Mouse (Mus musculus) lung, postnatal 36 days (tissue): ENCODE measurements at regions not wholly inside any gene's neighbourhood (a gene's known extent, or its start where the extent isn't known, plus 50 kb on each side); places are given as distances from the start of the nearest gene placed in this dataset.
"Not testable (repeated sequence)": the region's sequence is repeated elsewhere in the genome, so short reads cannot be mapped to it uniquely, and the experiment has no call there.

Experiments
- DNase-seq: peaks from one replicate; pipeline ENCODE4 v3.0.0; 2022; ENCODE audit warnings: mixed read lengths

DNA sequence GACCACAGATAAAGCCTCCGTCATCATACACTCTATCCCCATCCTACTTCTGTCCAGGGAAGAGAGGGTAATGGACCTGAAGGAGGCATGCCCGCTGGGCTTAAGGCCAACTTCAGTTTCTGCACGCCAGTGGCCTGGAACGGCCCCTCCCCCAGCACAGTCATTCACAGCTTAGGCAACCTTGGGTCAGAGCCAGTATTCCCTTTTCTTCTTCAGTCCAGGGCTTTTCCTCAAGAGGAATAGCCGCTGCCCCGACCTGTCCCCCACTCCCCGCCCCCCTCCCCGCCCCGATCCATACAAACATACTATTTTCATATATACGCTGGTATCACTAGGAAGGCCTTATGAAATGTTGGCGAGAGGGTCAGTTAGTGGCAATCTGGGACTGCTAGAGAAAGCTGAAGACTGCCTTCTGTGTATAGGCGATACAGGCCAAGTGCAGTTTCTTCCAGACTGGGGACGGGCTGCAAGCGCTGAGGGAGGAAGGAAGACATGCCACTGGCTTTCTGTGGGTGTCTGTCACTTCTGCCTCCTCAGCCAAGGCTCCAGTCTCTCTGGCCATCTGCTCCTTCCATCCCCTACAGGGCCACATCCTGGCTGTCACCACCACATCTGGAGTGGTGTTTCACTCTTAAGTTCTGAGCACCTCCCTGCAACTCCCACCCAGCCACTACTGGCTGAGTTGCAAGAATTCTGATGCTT, 113.5 kb upstream of the Lemd2 start:
- DNase-seq: peak; percentile 87

DNA sequence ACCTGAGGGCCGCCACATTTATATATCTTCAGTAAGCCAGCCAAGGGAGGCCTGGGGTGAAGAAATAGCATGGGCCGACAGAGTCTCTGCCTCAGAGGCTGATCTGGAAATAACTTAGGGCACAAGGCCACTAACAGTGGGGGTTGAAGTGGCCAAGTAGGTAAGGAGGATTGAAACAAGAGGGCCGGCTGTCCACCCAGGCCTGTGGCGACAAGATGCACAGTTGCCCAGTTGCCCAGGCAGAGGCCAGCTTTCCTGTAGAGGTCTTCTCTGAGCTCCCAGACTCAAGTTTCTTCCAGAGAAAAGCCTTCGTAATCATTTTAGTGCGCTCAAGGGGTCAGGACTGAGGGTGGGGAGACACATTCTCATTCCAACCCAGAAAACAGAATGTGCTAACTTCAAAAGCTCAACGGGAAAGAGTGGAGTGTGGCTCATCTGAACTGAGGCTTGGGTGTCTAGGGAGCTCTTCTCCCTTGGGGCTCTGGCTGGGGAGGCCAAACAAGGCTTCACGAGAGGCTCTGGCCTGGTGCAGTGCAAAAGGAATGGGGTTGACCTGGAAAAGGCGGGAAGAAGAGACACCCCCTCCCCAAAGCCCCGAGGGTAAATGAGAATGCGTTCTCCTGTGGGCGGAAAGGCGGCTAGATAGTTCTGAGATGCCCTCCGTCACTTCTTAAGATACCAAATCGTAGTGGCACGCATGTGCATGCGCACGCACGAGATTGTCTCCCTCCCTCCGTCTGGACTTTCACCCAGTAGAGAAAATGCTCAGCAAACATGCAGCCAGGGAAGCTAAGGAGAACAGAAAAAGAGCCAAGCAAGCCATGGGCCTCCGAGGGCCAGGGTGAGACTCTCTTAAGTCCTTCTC, 112.7 kb upstream of the Lemd2 start:
- DNase-seq: no peak

DNA sequence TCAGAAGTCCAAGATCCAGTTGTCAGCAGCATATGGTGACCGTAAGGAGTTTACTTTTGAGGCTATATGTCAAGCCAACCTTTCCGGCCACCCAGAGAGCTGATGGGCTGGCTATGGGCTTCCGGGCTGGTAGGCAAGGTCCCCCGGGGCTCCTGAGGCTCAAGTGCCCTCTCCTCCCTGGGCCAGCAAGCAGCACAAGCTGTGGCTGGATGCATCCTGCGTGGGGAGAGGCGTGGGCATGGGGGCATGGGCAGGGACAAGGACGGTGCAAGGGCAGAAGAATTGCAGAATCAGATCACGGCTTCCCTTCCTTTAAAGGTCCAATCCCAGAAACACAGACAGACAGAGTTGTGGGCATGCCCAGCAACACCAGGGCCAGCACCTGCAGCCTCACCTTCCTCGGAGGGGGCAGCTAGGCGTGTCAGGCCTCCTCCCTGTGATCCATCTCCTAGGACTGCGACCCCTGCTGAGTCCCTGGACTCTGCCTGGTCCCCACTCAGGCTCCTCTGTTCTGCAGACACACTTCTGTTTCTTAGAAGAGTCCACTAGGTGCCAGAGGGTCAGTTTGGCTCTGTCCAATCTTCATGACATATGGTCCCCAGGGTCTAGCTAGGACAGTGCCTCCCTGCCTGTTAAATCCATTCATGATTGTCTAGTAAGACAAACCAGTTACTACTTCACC, 111.8 kb upstream of the Lemd2 start:
- no peak for DNase-seq

DNA sequence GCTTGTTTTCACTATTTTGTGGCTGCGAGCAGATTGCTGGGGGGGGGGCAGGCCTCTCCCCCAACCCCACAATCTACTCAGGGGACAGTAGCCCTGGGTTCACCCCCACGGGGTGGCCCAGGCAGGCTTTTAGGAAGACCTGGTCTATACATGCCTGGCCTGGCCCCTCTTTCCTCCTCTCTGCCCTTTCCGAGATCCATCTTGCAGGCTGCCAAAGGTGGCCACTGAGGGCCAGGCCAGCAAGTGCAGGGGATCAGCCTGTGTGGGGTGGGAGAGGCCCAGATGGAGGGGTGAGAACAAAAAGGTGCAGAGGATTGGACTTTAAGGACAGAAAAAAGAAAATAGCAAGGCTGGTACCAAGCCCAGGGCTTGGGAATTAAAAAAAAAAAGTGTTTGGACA, 111.2 kb upstream of the Lemd2 start:
- DNase-seq: no peak

DNA sequence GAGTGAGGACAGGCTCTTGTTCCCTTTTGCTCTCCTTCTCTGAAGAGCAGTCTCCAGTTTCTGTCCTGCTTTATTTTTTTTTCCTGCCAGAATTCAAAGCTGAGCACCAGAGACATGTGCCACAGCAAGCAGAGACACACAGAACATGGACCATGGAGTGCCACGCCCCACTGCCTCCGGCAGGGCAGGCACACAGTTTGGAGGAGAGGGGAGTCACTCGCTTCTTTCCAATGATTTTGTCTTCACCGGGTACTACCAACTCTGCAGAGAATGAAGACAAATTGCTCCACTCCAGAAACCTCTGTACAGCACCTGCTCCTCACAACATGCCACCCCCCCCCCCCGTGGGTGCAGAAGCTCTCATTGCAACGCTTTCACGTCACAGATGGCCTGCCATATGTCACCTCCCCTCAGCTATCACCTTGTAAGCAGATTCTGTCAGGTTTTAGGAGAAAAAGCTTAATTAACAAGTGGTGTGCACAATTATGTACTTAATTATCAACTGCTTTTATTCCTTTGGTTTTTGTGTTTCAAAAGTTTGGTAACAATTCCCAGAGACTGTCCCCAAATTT, 110.6 kb upstream of the Lemd2 start:
- no peak for DNase-seq

DNA sequence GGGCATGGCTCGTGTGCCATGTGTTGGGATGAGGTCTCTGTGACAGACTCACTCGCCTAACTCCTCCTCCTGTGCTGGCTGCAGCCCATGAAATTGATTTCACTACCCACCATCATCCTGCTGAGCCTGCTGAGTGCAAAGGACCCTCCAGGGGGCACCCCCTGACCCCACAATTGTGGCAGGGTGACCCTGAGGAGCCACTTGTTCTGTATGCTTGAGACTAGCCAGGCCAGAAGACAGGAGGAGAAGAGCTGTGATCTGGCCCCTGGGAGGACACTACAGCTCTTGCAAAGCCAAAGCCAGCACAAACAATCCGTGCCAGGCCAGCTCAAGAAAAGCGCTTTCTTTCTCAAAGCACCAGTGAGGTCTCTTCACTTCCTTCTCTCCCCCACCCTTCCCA, 104.7 kb upstream of the Lemd2 start:
- no peak for DNase-seq

DNA sequence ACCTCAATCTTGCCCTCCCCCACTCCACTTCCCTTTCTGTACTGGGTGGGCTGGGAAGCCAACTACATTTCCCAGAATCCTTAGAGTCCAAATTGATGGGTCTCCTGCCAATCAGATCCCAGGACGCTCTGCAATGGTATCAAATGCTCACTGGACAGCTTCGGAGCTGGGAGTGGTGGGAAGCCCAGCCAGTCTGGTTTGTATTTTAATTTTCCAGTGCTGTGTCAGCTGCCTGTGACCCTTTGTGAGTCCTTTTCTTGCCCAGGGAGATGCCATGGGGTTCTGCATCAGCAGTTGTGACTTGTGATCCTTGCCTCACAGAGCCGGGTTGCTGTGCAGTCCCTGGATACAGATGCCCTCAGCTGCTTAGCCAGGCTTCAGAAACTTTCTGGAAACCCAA, 100.6 kb upstream of the Lemd2 start:
- DNase-seq: no peak

DNA sequence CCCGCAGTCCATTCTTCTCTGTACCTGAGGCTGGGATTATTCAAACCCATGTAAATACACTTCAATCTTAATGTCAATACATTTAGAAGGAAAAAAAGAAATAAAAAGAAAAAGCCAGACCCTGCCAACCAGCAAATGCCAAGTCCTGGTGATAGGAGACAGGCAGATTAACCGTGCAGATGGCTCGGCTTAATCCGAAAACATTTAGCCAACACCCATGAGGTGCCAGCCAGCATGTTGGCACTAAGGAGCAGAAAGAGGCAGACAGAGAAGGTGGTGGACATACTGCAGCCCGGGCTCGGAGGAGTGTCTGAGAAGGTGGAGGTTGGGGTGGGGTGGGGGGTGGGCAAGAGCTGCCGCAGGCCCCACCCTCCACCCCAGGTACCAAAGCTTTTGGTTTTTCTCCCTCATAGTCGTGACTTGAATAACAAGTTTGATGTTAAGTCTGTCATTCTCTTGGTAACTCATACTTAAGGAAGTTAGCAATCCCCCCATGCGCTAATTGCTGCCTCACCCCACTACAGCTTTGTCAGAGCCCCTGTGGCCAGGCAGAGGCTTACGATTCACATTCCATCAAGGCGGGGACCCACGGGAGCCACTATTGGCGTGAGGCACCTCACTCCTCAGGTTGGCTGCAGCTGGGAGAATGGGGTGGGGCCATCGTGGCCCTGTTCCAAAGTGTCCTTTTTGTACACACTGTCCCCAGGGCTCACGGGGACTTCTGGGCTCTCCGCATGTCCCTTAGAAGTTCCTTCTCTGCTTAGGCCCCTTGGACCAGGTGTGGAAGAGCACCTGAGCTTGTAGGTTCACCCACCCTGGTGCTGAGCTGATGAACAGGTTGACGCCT, 99.6 kb upstream of the Lemd2 start:
- DNase-seq: no peak

DNA sequence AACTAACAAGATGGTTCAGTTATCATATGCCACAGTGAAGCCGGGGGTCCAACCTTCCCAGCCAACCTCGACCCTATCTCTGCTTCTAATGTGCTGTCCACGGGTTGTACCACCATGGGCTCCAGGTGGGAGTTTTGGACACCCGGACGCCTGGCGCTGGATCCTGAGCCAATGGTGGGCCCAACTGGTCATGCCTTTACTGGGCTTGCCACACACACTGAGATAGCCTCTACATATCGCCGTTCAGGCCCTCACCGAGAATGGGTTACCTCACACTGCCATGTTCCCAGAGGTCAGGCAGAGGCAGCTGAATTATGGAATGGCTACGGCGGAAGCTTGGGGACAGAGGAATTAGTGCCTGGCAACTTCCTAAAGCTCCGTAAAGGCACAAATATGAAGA, 98.8 kb upstream of the Lemd2 start:
- no peak for DNase-seq

DNA sequence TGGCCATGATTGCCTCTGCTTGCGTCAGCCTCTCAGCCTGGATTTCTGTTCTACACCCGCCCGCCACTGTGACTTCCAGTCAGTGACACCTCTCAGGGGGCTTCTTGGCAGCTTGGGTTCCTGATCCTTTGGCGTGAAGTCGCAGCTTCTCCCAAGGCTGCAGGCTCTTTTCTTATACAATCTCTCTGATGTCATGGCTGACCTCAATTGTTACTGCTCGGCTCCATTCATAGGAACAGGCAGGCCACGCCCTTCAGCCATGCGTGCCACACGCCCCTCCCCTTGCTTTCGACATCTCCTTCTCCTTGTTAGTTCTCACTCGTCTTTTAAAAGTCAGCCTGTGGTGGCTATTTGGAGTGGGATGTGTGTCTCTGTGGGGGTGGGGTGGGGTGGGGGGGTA, 97.1 kb upstream of the Lemd2 start:
- peak; percentile 56 for DNase-seq

DNA sequence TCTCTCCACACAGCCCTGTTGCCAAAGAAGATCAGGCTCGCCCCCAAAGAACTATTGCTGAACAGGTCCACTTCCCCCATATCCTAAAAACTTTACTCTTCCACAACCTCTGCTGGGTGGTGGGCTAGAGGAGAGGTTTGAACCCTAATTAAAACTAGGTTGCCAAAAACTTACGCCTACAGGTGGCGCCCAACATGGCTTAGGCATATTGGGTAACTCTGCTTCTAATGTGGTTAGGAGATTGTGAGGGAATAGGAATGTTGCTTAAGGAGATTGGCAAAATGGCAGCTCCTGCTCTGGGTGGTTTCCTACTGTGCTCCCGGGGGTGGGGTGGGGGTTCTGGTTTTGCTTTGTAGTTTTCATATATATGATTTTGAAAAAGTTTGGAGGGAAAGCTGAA, 95.0 kb upstream of the Lemd2 start:
- DNase-seq: peak; percentile 19

DNA sequence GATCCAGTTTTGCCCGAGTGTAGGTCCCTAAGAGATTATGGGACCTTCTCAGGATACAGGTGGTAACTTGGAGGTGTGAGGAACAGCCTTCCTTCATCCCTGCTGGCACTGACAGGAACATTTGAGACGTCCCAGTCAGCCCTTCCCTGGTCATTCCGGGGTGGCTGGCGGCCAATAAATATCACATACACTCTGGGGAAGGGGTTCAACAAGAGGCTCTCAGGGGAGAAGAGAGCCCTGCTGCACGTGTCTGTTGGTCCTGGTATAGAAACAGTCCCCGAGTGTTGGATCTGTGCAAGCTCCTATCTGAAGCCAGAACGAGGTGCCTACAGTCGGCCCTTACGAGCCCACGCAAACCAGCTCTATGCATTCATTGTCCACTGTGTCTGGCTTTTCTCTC, 94.1 kb upstream of the Lemd2 start:
- DNase-seq: no peak

DNA sequence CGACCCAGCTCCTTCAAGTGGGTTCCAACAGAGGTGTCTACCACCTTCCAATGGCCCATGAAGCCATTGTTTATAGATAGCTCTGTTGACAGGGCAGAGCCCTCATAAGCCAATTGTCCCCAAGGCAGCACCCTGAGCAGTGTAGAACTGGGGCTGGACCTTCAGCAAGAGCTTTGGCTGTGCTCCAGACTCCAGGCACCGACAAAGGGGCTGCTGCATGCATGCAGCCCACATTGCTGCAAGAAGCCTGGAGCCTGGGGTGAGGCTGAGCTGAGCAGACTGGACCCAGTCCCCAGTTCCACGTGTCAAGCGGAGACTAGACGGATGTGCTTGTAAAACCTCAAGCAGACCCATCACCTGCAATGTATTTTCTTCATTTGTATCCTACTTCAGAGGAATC, 91.9 kb upstream of the Lemd2 start:
- DNase-seq: no peak

DNA sequence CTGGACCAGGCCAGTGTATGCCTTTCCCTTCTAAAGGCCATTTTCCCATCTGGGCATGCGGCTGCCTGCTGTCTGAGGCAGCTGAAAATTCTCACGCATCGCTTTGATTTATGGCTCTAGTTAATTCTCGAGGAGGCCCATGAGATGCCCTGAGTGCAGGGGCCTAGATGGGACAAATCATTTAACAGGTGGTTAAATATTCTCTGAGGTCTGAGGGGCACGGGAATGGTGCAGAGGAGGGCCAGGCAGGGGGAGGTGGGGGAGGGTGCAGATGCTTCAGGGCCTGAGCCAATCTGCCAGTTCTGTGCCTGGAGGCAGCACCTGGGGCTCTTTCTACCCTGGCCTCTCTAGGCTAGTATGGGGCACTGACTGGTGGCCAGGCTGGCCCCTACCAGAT, 89.9 kb upstream of the Lemd2 start:
- DNase-seq: no peak

DNA sequence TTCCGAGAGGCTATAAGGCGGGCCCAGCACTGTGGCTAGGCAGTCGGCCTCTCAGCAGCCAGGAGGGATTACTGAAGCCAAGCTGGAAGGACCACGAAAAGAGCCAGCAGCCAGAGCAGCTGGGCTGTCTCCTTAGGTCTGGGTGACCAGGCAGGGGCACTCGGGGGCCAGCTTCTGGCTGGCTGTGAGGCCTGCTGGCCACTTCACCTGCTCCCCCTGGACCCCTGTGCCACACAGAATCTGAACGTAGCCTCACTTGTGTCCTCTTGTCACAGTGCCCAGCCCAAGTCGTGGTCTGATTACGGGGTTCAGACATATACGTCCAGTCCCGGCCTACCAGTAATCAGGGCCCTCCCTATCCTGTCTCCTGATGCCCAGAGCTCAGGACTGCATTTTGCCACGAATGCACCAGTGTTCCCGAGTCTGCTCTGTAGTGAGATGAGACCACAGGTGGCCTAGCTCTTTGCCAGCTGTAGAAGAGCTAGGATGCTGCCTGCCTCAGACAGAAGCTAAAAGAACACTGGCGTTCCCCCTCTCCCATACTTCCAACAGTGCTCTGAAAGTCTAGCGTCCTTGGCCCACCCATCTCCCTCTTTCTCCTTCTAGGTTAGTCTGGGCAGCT, 89.4 kb upstream of the Lemd2 start:
- DNase-seq: no peak

DNA sequence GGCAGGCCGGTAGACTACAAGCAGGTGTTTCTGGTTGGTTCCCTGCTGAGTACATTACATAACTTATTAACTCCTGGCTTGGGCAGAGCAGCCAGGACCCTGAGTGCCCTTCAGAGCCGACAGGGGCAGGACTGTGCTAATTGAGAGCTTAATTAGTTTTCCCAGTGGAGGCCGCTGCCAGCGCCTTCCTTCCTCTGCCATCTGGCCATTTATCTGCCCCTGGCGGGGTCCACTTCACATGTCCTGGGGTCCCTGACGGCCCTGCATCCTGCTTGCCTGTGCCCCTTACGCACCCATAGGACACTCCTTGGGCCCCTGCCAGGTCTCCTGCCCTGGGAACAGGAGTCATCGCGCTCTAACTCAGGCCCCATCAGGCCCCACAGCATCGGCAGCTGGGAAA, 87.4 kb upstream of the Lemd2 start:
- no peak for DNase-seq

DNA sequence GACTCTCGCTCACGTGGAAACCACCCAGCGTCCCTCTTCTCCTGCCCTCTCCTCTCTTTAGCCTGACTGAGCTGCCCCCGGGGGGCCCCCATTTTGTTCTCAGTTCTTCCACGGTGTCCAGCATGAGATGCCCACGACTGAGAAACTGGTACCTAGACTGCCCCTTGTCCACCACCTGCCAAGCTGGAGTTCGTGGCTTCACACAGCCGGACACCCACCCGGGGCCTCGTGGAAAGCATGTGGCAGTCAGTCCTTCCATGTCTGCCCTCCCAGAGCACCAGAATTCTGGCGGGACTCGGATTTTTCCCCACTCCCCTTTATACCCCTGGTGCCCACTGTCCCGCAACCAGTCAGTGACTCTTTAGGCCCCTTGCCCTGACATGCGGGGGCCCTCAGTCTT, 86.9 kb upstream of the Lemd2 start:
- no peak for DNase-seq

DNA sequence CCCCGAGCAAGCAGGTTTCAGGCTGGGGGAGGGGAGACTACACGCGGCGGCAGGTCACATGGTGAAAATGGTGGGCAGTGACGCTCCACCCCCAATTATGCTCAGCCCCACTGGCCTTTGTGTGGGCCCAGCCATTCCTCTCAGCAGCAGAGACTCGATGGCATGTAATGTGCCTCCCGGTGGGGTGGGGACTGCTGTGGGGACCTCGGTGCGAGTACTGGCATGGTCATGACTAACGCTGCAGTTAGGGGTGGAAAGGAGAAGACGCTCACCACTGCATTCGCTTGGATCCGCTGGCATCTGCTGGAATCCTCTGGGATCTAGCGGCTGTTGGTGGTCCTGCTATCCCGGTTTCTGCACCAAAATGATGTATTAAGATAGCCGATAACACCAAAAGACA, 86.0 kb upstream of the Lemd2 start:
- no peak for DNase-seq

DNA sequence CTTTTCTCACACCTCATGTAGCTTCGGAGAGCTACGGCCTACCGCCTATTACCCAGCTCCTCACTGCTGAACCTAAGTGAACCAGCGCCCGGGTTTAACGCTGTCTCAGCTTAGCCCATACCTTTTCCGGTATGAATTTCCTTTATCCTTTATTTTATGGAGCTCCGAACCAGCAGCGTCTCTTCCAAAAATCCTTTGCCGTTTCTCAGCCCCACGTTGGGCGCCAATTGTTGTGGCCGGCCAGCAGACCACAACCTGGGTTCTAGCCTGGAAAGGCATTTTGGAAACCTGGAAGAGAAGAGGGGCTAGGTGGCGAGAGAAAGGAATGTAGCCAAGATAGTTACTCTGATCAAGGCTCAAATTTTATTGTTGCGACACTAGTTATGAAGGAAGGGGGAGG, 85.5 kb upstream of the Lemd2 start:
- DNase-seq: not testable (repeated sequence)

DNA sequence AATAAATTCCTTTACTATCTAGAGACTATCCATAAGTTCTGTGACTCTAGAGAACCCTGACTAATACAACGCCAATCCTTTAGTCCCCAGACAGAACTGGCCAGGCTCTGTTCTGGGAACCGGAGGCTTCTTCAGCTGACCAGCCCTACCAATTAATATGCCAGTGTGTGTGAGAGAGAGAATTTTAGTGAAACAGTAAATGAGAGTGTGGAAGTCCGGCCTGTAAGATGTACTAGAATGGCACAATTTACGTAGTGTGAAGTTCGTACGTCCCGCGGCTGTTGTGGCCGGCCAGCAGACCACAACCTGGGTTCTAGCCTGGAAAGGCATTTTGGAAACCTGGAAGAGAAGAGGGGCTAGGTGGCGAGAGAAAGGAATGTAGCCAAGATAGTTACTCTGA, 83.7 kb upstream of the Lemd2 start:
- DNase-seq: not testable (repeated sequence)

DNA sequence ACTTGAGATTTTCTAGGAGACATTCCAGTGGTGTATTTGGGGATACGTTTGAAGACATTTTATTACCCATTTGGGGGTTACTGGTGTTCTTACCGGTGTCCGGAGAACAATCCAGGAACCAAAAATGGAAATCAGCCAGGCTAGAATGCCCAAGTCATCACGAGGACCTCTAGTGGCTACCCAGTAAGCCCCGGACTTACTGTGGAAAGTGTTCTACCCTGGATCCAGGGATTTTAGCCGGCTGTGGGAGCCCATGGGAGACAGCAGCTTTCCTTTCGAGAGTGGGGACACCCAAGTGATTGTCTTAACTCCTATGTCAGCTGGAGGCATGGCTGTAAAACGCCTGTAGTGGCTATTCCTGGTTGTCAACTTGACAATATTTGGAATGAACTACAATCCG, 77.0 kb upstream of the Lemd2 start:
- DNase-seq: peak; percentile 27
